18 mouse cellular contexts compared by ENCODE assay signal in genomic region chr1:51101034-51101590, GRCm38 (mm10).
DNase-seq lines count a peak whose midpoint lies in the region; ATAC-seq lines count a peak whose summit lies in the region.
"Had no signal": no experiment of that assay in that cellular context is flagged by ENCODE, and none has a peak within 500 bp of the region (broad histone marks: within the 10 kb centered on the region; RNA-seq: fewer than 3 reads in every experiment).

No protein-coding gene starts in this region.

- peak; percentile 95 for DNase-seq in brain, adult 2 months (ENCODE audit: low read depth, low spot score)
- DNase-seq in cerebellum, adult 11-12 months = peak; percentile 81
- DNase-seq in cerebellum, adult 8-10 months = peak; percentile 67
- peak; percentile 39 for DNase-seq in cerebellum, postnatal 10 days
- no peak for DNase-seq in layer of hippocampus, postnatal 10 days (ENCODE audit: low spot score in 2 of 2)
- no peak for DNase-seq in spleen, adult 12 weeks (ENCODE audit: low spot score)
- DNase-seq in adrenal gland, adult 8-10 months = no peak
- DNase-seq: adrenal gland, postnatal 14 days; B cell, adult 2 months; gastrocnemius, adult 2 months; gastrocnemius, postnatal 14 days; heart, adult 11 months; kidney, adult 2 months had no signal

- no peak for ATAC-seq in frontal cortex, adult (ENCODE audit: low TSS enrichment)
- ATAC-seq: forebrain, embryonic 13.5 days; forebrain, embryonic 16.5 days; intestine, postnatal 0 days; Patski had no signal

Comparison
In these comparisons a context has a peak if more than half of its experiments do, and no peak if none do; other contexts are left out.
1. DNase-seq: peak in brain, adult 2 months (single experiment), cerebellum, adult 11-12 months (single experiment), cerebellum, adult 8-10 months (single experiment) and cerebellum, postnatal 10 days (2 of 2); none in layer of hippocampus, postnatal 10 days (0 of 2), spleen, adult 12 weeks (single experiment) and adrenal gland, adult 8-10 months (single experiment).